Mouse (Mus musculus): Measurements from ENCODE around the gene Mlxip.

Mlxip gene

DNA sequence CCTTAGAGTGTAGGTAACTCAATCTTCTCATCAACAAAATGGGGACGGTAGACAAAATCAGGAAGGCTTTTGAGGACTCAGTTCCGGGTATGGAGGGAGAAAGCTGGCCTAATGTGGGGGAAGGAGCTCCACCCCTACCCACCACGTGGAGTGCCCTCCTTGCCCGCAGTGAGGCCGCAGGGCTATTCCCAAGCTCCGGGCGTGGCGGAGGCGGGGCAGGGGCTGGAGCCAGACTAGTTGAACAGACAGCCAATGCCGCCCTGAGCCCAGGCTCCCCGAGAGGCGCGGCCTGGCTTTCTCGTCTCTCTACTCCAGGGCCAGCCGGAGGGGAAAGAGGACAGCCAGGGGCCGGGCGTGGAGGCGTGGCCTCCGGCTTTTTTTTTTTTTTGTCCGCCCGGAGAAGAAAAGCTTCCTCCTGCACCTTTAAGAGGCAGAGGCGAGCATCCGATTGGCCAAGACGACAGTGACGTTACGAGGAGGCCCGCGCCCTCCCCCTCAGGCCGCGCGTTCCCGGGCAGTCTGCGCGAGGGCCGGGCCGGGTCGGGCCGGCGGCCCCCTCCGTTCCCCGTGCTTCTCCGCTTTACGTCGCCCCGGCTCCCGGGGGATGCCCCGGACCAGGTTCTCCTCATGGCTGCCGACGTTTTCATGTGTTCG lies at the start of gene Mlxip:
TSS of gene Mlxip (plus strand) at position 496 of the 654 bp plus-strand sequence.
- DNase-seq (ENCODE audit: low spot score), result peak; percentile 87

DNA sequence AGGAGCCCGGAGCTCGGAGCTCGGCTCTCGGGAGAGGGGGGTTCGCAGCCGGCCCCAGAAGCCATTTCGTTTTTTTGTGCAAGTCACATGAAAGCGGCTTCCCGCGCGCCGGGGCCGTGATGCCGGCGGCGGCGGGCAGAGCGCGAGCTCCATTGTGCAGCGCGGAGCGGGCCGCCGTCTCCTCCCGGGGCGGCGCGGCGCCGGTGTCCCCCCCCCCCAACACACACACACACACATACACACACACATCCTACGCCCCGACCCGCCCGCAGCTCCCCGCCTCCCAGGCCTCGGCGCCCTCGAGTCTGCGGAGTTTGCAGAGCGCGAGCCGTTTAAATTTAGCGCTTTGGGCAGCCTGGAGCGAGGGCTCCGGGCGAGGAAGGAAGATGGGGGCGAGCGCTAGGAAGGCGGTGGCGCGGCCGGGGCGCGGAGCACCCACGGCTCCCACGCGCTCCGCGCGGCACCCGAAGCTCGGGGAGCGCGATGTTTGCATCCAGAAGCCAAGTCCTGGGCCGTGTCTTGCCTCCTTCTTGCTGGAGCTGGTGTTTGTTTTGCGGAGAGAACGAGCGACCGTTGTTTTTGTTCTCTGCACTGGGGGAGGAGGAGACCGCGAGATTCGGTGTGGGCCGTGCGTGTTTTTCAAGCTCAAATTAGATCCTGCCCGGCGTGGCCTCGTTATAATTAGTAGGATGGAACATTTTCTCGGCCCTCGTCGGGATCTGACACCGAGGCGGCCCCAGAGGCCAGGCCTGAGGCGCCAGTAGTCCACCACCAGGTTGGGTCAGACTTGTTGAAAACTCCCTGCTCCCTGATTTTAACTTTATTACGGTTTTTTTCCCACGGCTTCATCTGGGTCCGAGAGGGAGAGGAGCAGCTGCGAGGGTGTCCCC lies 49.4 kb upstream of the Mlxip start:
- DNase-seq (ENCODE audit: low spot score), result no peak

DNA sequence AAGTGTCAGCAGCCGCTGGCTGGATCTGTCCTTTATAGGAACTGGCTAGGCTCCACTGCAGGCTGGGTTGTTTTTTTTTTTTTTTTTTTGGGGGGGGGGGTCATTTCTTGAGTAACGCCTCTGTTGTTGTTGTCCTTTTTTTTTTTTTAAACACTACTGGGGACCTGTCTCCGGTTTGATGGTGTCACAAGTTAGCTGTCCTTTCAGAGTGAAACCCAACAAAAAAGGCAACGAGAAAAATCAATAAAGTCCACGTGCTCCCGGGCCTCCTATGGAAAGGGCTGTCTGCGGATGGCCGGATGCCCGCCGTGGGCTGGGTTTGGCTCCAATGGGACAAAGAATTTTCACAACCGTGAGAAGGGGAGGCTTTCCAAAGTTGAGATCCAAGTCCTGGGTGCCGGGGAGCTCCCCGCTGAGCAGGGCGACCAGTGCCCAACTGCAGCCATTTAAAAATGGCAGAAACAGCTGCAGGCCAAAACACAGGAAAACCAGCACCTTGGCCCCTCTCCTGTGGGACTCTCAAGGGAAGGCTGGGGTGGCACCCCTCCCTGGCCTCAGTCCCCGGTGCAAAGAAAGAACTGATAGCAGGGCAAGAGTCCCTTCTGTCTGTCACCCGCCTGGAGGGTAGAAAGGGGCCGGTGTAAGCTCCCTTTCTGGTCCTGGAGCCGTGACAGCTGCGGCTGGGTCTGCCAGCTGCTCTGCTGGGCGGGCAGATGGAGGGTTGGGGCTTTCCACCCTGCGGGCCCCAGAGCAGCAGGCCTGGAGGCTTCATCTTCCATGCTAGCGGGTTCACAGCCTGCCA lies 48.5 kb upstream of the Mlxip start:
- DNase-seq (ENCODE audit: low spot score), result no peak

DNA sequence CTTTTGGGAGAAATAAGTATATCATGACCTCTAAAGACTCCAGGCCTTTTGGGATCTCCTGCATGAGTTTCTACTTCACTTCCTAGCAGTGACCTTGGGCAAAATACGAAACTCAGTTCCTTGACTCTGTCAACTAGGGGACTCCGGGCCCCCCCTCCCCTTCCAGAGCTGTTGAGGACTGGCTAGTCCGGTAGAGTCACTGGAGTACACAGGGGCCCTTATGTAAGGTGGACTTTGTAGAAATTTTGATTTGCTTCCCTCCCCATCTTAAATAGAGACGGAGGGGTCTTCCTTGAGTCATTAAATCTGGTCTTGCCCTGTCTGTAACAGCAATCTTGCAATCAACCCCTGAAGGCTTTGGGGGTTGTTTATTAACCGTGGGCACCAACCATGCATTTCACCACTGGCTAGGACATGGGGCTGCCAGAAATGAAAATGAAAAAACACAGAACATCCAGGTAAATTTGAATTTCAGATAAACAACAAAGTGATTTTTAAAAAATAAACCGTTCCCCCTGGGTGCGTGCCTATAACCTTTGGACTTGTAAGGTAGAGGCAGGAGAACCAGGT lies 47.8 kb upstream of the Mlxip start:
- no peak for DNase-seq (ENCODE audit: low spot score)

DNA sequence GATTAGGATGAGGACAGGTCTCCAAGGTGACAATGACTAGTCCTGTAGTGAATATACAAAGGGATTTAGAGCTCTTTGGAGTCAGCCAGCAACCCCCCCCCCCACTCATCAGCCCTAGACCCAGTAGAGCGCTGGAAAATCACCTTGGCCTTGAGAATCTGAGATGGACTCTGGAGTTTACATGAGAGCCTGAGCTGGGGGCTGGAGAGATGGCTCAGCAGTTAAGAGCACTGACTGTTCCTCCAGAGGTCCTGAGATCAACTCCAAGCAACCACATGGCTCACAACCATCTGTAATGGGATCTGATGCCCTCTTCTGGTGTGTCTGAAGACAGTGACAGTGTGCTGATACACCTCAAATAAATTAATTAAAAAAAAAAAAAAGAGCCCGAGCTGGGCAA lies 46.6 kb upstream of the Mlxip start:
- no peak for DNase-seq (ENCODE audit: low spot score)

DNA sequence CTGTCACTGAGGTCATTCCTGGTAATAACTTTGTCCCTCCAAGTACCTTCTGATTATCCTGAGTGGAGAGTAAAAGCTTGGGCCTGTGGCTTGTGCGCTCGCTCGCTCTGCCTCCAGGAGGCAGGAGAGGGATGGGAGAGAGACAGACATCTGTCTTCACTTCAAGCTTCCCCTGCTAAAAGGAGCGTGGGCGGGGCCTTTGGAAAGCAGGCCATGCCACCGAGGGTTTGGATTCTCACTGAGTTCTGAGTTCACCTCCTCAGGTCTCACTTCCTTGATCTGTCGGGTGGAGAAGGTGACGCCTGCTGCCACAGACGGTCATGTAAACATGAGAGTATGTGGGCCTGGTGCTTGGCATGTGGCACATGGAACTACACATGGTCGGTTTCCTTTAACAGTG lies 44.2 kb upstream of the Mlxip start:
- no peak for DNase-seq (ENCODE audit: low spot score)

DNA sequence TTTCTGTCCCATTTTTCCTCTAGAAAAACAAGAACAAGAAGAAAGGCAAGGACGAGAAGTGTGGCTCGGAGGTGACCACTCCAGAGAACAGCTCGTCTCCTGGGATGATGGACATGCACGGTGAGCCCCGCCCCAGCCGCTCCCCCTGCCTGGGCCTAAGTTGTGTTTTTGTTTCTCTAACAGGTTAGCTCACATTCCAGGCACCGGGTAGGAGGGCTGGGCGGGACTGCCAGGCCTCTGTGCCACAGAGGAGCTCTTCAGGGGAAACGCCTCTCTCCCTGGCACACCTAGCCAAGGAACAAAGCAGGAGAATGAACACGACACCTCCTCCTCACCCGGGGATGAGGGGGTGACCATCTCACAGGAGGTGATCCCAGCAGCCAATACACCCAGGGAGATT lies 38.7 kb upstream of the Mlxip start:
- DNase-seq (ENCODE audit: low spot score), result no peak

DNA sequence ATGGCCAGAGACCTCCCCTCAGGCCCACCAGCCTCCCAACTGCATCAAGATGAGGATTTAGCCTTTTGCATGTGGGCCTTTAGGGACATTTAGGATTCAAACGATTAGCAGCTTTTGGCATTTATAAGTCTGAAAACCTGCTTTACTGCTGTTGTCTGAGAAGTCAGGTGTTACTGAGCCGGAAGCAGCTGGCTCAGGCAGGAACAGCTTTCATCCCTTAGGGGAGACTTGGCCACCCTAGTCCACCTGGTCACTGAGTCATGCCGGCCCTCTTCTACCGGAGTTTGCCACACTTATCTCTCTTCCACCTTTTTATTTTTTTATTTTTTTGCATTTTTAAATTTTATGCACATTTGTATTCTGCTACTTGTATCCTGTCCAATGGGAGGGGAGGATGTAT lies 37.3 kb upstream of the Mlxip start:
- DNase-seq (ENCODE audit: low spot score), result no peak

DNA sequence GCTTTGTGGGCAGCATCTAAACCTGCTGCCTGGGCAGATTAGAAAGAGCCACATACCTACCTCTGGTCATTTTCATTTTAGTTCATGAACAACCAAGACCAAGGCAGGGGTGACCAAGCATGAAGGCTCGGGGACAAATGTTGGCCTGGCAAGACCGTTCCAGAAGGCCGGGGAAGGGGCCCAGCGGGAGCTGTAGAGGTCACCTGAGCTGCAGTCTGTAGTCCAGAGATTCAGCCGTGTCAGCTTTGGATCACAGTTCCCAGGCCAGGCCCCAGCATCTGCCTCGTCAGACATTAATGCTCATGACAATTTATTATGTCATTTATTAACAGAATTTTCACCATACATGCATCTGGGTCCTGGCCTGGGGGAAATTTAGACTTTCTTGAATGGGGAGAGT lies 35.2 kb upstream of the Mlxip start:
- no peak for DNase-seq (ENCODE audit: low spot score)

DNA sequence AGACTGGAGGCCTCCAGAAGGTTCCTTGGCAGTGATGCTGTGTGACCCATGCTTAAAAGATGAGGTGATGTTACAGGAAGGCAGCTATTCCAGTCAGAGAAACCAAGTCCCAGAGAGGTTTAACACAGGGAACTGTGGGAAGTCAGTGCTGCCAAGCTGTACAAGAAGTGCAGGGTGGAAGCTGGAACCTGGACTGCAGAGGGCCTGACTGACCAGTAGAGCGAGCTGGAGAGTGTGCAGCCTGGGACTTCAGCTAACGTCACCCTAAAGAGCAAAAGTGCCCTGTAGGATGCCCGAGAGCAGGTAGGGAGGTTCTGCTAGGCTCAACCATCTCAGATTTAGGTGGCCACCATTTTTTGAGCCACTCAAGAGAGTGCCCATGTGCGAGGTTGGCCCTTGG lies 31.7 kb upstream of the Mlxip start:
- no peak for DNase-seq (ENCODE audit: low spot score)

DNA sequence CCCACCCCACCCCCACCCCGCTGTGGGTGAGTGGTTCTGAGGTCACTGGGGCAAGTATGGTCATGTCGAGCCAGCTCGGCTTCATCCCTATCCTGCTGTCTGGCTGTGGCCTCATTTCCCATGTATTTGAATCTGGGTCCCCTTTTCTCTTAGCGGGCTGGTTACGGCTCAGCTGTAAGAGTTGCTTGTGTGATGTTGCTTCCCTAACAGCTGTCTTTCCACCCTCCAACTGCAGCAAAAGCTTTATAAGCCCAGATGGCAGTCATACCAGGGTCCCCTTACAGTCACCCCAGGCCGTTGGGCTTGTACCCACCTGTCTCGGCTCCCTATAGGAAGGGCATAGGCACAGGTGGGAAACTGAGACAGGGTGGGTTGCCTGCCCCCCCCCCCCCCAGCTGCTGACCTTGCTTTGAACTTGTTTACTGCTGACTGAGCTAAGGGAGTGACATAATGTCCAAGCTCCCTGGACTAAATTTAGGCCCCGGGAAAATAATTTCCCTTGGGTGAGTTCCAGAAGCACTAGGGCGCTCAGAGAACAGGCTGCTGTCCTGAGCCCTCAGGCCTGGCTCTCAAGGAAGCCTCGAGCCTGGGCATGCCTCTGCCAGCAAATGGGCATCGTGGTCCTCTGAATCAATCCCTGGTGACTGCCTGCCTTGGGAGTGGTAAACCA lies 30.2 kb upstream of the Mlxip start:
- DNase-seq (ENCODE audit: low spot score), result no peak

DNA sequence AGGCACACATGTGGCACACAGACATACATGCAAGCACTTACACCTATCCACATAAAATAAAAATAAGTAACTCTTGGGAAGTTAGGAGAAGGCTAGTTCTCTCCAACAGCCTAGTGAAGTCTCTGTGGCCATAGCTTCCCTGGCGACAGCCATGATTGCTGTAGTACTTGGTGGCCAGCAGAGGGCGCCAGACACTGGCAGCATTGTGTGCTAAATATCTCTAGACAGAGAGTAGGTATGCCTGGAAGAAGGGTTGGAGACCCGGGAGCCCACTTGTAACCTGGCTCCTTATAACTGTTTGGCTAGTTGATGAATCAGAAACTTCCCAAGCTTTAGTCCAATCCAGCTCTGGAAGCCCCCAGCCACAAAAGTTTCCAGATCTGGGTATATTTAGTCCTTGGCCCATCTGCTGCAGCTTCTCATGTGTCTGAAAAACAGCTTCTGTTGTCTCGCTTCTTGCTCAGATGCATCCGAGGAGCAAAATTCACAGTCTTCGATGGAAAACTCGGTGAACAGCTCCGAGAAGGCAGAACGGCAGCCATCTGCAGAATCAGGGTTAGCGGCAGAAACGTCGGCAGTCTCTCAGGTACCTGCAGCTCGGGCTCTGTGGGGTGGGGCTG lies 25.6 kb upstream of the Mlxip start:
- no peak for DNase-seq (ENCODE audit: low spot score)

DNA sequence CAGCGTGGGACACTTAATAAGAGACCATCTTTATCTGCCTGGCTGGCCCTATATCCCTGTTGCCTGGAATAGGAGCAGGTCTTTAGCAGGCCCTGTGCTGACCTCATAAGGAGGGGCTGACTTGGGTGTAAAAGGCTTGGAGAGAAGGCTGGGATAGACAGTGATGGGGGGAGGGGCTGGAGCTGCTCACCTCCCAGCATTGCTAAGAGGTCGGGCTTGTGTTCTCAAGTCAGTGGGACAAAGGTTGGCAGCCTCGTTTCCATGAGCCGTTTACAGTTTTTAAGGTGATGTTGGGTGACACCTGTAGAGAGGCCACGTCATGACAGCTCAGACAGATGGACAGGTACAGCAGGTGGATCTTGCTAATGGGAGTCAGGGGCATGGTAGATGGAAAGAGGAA lies 24.5 kb upstream of the Mlxip start:
- DNase-seq (ENCODE audit: low spot score), result no peak

DNA sequence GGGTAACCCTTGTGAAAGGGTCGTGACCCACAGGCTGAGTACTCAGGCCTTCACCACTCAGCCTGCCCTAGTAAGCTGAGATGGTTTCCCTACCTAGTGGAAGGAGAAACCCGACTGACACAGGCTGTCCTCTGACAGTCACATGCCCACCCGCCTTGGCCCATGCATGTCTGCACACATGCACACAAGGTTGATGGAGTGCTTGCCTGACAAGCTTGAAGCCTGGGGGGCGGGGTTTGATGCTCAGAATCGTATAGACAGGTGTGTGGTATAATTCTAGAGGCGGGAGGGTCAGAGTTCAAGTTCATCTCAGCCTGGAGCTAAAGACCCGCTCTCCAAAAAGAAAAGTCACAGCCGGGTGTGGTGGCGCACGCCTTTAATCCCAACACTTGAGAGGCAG lies 19.3 kb upstream of the Mlxip start:
- no peak for DNase-seq (ENCODE audit: low spot score)

DNA sequence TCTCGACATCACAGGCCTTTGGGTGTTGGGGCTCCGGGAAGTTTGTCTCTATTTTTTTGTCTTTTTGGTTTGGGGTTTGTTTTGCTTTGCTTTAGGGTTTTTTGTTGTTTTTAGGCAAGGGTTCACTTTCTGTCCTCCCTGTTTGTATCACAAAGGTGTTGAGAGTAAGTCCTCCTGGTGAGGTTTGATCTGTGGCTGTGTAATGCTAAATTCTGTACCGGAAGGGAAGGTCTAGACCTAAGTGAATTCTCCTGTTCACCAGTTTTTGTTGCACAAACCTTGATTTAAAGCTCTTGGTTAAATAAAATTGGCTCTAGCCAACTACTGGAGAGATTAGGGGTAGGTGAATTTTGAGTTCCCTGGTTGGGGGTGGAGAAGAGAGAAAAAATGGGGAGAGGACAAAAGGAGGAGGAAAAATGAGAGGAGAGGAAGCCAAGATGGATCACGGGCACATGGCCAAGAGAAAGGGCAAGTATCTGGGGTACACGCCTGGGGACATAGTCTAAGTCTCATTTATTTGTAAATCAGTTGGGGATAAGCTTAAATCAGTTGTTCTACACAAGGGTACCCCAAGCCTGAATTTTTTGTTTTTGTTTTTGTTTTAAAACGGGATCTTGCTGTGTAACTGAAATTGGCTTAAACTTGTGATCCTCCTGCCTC lies 18.7 kb upstream of the Mlxip start:
- DNase-seq (ENCODE audit: low spot score), result no peak

DNA sequence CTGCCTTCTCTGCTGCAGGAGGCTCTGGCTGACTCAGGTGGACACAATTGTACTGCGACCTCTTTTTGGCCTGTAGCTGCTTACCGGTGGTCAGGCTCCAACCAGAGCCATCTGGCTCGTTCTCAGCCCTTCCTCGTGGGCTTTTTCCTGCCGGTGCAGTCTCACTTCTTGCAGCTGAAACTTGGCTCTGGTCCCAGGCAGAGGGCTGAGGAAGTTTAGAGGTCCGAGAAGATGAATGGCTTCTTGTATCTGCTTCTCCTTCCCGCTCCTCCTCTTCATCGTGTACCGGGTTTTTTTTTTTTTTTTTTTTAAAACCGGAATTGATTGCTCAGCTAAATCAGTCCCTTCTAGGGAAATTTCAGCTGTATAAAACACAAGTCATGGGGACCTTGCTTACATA lies 18.0 kb upstream of the Mlxip start:
- DNase-seq (ENCODE audit: low spot score), result peak; percentile 49

DNA sequence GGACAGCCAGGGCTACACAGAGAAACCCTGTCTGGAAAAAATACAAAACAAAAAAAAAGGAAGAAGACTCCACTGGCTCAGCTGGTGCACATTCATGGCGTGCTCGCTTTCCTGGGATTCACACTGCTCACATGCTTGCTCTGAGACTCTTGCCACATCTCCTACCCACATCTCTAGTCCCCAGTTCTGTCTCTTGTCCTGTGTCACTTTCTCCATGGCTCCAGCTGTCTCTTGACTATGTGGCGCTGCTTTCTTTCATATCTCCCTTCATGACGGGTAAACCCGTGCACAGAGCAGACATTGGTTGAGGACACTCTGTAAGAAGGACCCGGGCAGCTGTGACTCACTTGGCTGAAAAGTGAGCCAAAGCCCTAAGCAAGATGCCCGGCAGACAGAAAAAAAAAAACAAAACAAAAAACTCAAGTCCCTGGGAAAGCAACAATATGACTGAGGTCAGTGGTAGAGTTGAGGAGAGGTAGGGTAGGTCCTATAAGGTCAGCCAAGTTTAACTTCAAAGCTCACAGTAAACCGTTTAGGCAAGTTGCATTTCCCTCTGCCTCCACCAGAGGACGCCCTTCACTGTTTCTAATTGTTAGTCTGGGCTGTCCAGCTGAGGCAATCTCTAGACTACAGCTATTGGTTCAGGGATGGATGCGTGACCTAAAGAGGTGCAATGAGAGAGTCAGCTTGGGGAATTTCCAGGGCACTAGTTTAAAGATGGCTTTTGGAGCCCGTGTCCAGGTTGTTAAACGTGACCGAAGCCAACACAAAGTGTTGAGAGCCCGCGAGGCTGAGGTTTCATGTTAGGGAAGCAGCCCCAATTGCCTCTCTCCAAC lies 17.3 kb upstream of the Mlxip start:
- peak; percentile 73 for DNase-seq (ENCODE audit: low spot score)

DNA sequence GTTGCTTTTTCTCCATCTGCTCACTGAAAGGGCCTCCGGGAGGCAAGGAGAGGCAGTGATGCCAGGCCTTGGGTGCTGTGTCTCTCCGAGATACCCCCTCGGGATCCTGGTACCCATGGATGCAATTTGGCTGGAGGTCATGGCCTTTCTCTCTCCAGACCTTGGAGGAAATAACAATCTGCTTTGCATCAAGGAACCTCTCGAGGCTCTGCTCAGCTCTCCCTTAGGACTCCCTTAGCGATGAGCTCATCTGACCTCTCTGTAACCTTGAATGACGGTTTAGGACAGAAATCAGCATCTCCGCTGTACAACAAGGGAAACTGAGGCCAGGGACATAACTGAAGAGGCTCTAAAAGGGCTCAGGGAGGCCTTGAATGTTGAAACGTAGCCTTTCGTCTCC lies 15.9 kb upstream of the Mlxip start:
- no peak for DNase-seq (ENCODE audit: low spot score)

DNA sequence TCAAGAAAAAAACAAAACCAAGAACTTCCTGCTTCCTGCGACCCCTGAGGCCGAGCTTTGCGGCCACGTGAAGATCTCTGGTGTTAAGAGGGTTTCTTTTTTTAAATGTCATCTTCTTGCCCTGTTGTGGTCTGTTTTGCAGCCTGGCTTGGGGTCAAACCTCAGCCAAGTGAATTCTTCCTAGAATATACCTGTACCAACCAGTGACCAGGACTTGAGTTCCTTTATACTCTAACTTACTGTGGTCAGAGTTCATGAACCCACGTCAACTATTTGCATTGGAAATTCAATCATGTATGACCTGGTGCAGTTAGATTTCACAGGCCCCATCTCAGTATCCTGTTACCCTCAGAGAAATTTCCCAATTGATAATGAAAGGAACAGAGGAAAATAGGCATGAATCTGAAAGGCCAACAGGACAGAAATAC lies 15.1 kb upstream of the Mlxip start:
- DNase-seq (ENCODE audit: low spot score), result no peak

DNA sequence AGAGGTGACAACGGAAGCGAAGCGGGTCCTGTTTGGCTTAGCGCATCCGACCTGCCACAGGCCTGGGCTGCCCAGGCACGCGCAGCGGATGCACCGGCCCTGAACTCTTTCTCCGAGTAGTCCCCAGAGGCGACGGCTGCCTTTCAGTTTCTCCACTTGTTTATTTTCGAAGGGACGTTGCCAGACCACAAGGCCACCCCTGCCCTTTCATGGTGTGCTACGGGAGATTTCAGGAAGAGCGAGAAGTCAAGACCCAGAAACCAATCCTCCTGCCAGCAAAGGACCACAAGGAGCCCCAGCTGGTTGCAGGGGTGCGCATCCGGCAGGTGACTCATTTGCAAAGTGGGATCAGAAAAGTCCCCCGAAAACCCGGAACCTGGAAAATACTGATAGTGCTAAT lies 12.6 kb upstream of the Mlxip start:
- no peak for DNase-seq (ENCODE audit: low spot score)

Measured in left cerebral cortex, adult 11 months (tissue).